Mouse (Mus musculus): Measurements from ENCODE around the gene Catsperz.

The Catsperz gene

DNA sequence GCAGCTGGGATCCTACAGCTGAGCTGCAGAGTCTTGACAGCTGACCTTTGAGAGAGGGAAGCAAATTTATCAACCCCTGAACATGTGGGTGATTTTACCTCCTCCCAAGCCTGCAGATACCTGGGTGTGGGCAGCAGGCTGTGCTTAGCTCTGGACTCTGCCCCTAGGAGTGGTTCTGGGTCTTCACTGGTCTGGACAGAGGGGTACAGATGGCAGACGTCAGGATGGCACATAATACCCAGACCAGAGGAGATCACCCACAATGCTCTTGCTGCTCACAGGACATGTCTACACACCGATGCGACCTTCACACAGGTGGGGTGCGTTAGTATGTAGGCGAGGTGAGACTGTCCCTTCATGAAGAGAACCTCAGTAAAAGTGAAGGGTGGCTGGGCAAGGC, 24.4 kb upstream of the Catsperz start:
- in situ Hi-C loops (cut with MboI; ENCODE audit: low pct_unique_long_range_greater_than_20kb in 1 of 2, low sequenced_read_pairs in 2 of 2, unreplicated experiment in 1 of 2) = no loop called here

DNA sequence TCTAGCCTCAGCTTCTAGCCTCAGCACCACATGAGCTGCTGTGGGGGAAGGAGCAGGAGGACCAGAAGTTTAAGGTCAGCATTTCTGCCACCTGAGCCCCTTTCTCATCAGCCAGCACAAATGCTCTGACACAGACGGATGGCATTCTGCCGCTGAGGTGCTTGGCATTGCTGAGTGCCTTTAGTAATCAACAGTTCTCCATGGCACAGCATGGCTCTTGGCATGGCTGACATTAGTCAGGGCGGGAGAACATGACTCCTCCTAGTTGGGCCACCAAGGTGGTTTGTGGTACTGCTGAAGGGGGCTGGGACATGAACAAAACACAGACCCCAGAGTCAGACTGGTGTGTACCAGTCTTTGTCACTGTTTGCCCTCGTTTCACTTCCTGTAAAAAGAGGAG, 23.0 kb upstream of the Catsperz start:
- in situ Hi-C loops (cut with MboI; ENCODE audit: low pct_unique_long_range_greater_than_20kb in 1 of 2, low sequenced_read_pairs in 2 of 2, unreplicated experiment in 1 of 2) = no loop called here

DNA sequence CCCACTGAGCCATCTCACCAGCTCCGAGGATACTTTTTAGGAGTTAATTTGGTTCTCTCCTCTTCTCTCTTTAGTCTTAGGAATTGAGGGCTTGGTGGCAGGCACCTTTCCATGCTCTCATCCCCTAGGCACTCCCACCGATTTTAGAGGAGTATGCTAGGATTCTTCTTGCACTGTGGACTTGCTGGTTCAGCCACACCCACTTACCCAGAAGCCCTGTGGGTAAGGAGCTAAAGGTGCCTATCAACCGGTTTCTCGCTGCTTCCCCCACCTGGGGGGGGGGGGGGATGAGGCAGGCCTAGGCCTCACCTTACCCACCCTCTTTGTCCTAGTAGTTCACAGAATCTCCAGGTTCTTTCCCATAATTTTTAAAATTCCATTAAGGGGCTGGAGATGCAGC, 22.6 kb upstream of the Catsperz start:
- in situ Hi-C loops (cut with MboI; ENCODE audit: low pct_unique_long_range_greater_than_20kb in 1 of 2, low sequenced_read_pairs in 2 of 2, unreplicated experiment in 1 of 2) = no loop called here

- in situ Hi-C loops (cut with MboI; ENCODE audit: low pct_unique_long_range_greater_than_20kb in 1 of 2, low sequenced_read_pairs in 2 of 2, unreplicated experiment in 1 of 2) = no loop called here
Measured at GRCm38 (mm10) chr19:6943709-6944108, 18.5 kb upstream of the Catsperz start.

DNA sequence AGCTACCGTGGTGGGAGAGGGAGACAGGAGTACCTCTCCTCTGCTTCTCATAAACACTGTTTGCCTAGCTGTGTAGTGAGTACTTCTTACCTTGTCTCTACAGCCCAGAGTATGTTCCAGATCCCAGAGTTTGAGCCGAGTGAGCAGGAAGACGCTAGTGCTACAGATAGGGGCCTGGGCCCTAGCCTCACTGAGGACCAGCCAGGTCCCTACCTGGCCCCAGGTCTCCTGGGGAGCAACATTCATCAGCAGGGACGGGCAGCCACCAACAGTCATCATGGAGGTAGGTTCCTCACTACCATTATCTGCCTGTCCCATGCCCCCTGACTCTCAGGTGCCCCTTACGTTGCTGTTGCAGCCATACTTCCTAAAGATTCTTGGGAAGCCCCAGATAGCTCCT, 17.6 kb upstream of the Catsperz start:
- in situ Hi-C loops (cut with MboI; ENCODE audit: low pct_unique_long_range_greater_than_20kb in 1 of 2, low sequenced_read_pairs in 2 of 2, unreplicated experiment in 1 of 2) = no loop called here

DNA sequence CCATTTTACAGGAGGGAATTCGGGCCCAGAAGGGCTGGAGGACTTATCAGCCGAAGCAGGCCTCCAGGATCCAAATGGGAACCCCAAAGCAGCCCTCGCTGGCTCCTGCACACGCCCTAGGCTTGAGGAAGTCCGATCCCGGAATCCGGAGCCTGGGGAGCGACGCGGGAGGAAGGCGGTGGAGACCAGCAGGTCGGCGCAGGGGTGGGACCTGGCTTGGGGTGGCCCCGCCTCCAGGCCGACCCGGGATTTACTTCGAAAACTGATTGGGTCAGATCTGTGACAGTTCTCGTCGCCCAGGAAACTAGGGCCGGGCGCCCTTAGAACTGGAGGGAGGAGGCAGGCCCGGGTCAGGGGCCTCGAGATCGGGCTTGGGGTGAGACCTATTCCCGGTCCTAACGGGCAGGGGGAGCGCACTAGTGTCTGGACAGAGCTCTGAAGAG, 17.1 kb upstream of the Catsperz start, which contains the start of gene Gpr137:
TSS of gene Gpr137 (minus strand) at position 232 of the 443 bp plus-strand sequence.
- in situ Hi-C loops (cut with MboI; ENCODE audit: low pct_unique_long_range_greater_than_20kb in 1 of 2, low sequenced_read_pairs in 2 of 2, unreplicated experiment in 1 of 2) = no loop called here

GRCm38 (mm10) chr19:6941372-6942248, 16.4 kb upstream of the Catsperz start, which contains the start of gene Bad:
TSS of gene Bad (plus strand) at chr19:6941861.
- in situ Hi-C loops (cut with MboI; ENCODE audit: low pct_unique_long_range_greater_than_20kb in 1 of 2, low sequenced_read_pairs in 2 of 2, unreplicated experiment in 1 of 2) = no loop called here

- in situ Hi-C loops (cut with MboI; ENCODE audit: low pct_unique_long_range_greater_than_20kb in 1 of 2, low sequenced_read_pairs in 2 of 2, unreplicated experiment in 1 of 2) = no loop called here
Measured at GRCm38 (mm10) chr19:6940396-6941351, 15.5 kb upstream of the Catsperz start.

GRCm38 (mm10) chr19:6939106-6940002, 14.2 kb upstream of the Catsperz start:
- in situ Hi-C loops (cut with MboI; ENCODE audit: low pct_unique_long_range_greater_than_20kb in 1 of 2, low sequenced_read_pairs in 2 of 2, unreplicated experiment in 1 of 2) = loop anchor here in 1 of 2 experiments (5.0 kb wide), 1 partner anchor 67 kb away; no protein-coding TSS in a partner anchor

DNA sequence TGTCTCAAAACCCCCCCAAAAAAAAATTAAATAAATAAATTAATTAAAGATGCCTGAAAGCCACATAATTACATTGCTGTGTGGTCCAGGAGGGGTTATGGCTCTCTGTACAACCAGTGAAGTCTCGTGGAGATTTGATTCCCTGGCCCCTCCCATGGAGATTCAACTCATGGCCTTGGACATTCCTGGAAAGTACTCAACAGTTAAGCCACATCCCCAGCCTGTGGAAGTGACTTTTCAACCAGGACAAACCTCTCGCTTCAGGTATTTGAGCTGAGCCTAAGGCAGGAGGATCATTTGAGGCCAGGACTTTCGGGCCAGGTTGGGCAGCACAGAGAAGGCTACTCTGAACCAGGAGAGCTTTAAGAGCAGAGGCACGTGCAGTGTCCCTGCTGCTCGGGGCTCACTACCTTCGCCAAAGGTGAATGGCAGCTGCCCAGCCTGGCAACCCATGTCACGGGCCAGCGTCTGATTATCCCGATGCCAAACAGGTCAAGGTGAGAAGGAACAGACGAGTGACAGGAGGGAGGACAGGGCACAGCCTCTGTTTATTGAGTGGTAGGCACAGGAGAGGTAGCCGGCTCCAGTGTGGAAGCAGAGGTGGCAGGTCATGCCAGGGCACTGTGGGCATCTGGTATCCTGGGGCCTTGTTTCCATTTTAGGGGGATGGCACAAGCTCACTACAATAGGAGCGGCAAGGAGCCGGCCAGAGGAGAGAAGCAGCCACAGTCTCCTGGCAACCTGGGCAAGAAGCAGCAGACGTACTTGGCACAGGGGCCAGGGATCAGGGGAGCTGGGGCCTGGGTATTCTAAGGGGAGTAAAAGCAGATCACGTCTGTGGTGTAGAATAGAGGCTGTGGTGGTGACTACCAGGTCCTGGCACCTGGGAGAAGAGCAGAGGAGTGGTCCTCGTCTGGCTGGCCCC, 12.6 kb upstream of the Catsperz start:
- in situ Hi-C loops (cut with MboI; ENCODE audit: low pct_unique_long_range_greater_than_20kb in 1 of 2, low sequenced_read_pairs in 2 of 2, unreplicated experiment in 1 of 2) = loop anchor here in 1 of 2 experiments (5.0 kb wide), 1 partner anchor 66 kb away; no protein-coding TSS in a partner anchor

GRCm38 (mm10) chr19:6936299-6936698, 11.1 kb upstream of the Catsperz start:
- in situ Hi-C loops (cut with MboI; ENCODE audit: low pct_unique_long_range_greater_than_20kb in 1 of 2, low sequenced_read_pairs in 2 of 2, unreplicated experiment in 1 of 2) = loop anchor here in 1 of 2 experiments (5.0 kb wide), 1 partner anchor 64 kb away; no protein-coding TSS in a partner anchor

GRCm38 (mm10) chr19:6934195-6934977, 9.2 kb upstream of the Catsperz start, which contains the start of gene Kcnk4:
TSS of gene Kcnk4 (minus strand) at chr19:6934515.
- in situ Hi-C loops (cut with MboI; ENCODE audit: low pct_unique_long_range_greater_than_20kb in 1 of 2, low sequenced_read_pairs in 2 of 2, unreplicated experiment in 1 of 2) = no loop called here

DNA sequence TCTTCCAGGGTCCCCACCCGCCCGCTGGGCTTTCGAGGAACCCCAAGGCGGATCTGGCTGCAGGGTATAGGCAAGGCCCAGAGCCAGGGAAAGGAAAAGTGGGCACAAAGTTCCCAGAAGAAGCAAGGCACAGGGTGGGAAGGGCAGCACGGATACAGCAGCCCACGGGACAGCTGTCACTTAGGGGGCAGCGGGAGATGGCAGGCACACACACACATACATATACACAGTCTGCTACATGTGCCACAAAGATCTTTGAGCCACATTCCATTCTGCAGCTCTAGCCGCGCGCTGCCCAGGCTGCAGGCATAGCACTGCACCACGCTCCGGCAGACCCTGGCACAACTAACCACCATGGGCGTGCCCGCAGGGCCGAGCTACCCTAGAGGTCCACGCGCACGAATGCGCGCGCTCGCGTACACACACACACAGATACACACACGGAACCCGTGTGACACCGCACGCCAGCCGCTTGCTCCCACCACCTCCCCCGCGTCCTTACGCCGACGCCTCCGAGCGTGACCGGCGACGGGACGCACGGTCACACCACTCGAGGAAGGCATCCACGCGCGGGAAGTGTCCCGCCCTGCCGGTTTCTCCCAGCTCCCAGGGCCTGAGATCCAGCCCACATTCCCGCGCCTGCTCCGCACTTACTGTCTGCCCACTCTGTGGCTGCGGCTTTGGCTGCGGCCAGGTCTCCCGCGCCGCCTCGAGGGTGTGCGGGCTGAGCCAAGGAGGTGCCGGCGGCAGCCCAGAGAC, 8.4 kb upstream of the Catsperz start:
- in situ Hi-C loops (cut with MboI; ENCODE audit: low pct_unique_long_range_greater_than_20kb in 1 of 2, low sequenced_read_pairs in 2 of 2, unreplicated experiment in 1 of 2) = no loop called here

- in situ Hi-C loops (cut with MboI; ENCODE audit: low pct_unique_long_range_greater_than_20kb in 1 of 2, low sequenced_read_pairs in 2 of 2, unreplicated experiment in 1 of 2) = no loop called here
Measured at GRCm38 (mm10) chr19:6933102-6933435, 7.9 kb upstream of the Catsperz start.

DNA sequence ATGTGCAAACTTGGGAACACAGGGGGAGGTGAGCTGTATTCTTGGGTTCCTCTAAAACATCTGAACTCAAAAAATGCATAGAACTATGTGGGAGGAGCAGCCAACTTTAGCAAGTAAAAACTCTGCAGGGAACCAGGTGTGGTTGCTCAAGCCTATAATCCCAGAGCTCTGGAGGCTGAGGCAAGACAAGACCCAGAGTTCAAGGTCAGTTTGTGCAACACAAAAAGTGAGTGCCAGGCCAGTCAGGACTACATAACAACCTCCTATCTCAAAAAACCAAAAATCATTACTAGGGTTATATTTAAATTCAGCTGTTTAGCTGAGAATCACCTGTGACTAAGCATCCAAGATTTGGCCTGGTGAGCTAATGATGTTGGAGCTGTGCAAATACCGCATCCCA, 6.8 kb upstream of the Catsperz start:
- in situ Hi-C loops (cut with MboI; ENCODE audit: low pct_unique_long_range_greater_than_20kb in 1 of 2, low sequenced_read_pairs in 2 of 2, unreplicated experiment in 1 of 2) = no loop called here

- in situ Hi-C loops (cut with MboI; ENCODE audit: low pct_unique_long_range_greater_than_20kb in 1 of 2, low sequenced_read_pairs in 2 of 2, unreplicated experiment in 1 of 2) = no loop called here
Measured at GRCm38 (mm10) chr19:6931002-6931401, 5.8 kb upstream of the Catsperz start.
